Mouse (Mus musculus): ENCODE results near the gene Dmd. TPM values are rescaled to one million over a fixed set of nuclear protein-coding genes. Genes with fewer than 3 reads are reported as not detected.
A peak's percentile ranks its signal among the peaks of the same experiment; 100 is the strongest.

The Dmd gene
- polyA plus RNA-seq, 1 experiment from 2014 or later: 19.2 TPM

GRCm38 (mm10) chrX:85046631-85047030 lies 2098.0 kb downstream of the Dmd start:
- Histone ChIP-seq H3K4me3 (ENCODE audit: low read depth, low read length) (no peak overlapping the region), H3K9ac (ENCODE audit: low read length) (no peak overlapping the region), H3K27ac (replicated peaks; ENCODE audit: low read depth, low read length) (no peak overlapping the region), H3K4me2 (ENCODE audit: low read depth, severe bottlenecking) (no peak overlapping the region), H3K4me1 (ENCODE audit: control insufficient read depth, insufficient read depth, low read length) (no peaks in the 10 kb centered on the region), H3K27me3 (ENCODE audit: control insufficient read depth, insufficient read depth, low read length) (no peaks in the 10 kb centered on the region), H3K36me3 (ENCODE audit: control insufficient read depth, insufficient read depth, low read length) (no peaks in the 10 kb centered on the region), H3K9me3 (ENCODE audit: control insufficient read depth, low read length) (no peaks in the 10 kb centered on the region)
- WGBS: 87% methylated on average over 9 of the region's 9 CpGs
- ATAC-seq (ENCODE audit: insufficient number of reproducible peaks, low FRiP score, low TSS enrichment, low read depth): no peak
- DNase-seq (ENCODE audit: low spot score): no peak

GRCm38 (mm10) chrX:85048141-85049110 lies 2099.8 kb downstream of the Dmd start:
- 19% methylated on average over 42 of the region's 47 CpGs for WGBS
- H3K36me3 ChIP-seq (ENCODE audit: control insufficient read depth, insufficient read depth, low read length): no peaks in the 10 kb centered on the region
- peak; percentile 84 for ATAC-seq (ENCODE audit: insufficient number of reproducible peaks, low FRiP score, low TSS enrichment, low read depth)
- H3K4me3 ChIP-seq (ENCODE audit: low read depth, low read length): peak overlapping the region; percentile 50
- peak overlapping the region; percentile 57 for H3K4me2 ChIP-seq (ENCODE audit: low read depth, severe bottlenecking)
- no peak overlapping the region for H3K27ac ChIP-seq (replicated peaks; ENCODE audit: low read depth, low read length)
- H3K9ac ChIP-seq (ENCODE audit: low read length): peak overlapping the region; percentile 63
- peak; percentile 67 for DNase-seq (ENCODE audit: low spot score)
- no peaks in the 10 kb centered on the region for H3K27me3 ChIP-seq (ENCODE audit: control insufficient read depth, insufficient read depth, low read length)
- H3K9me3 ChIP-seq (ENCODE audit: control insufficient read depth, low read length): no peaks in the 10 kb centered on the region
- no peaks in the 10 kb centered on the region for H3K4me1 ChIP-seq (ENCODE audit: control insufficient read depth, insufficient read depth, low read length)

GRCm38 (mm10) chrX:85049593-85049992 lies 2100.9 kb downstream of the Dmd start:
- H3K4me2 ChIP-seq (ENCODE audit: low read depth, severe bottlenecking): no peak overlapping the region
- DNase-seq (ENCODE audit: low spot score) (no peak), ATAC-seq (ENCODE audit: insufficient number of reproducible peaks, low FRiP score, low TSS enrichment, low read depth) (no peak)
- H3K36me3 ChIP-seq (ENCODE audit: control insufficient read depth, insufficient read depth, low read length): no peaks in the 10 kb centered on the region
- WGBS: 60% methylated on average over 3 of the region's 3 CpGs
- no peaks in the 10 kb centered on the region for H3K9me3 ChIP-seq (ENCODE audit: control insufficient read depth, low read length)
- no peaks in the 10 kb centered on the region for H3K27me3 ChIP-seq (ENCODE audit: control insufficient read depth, insufficient read depth, low read length)
- H3K27ac ChIP-seq (replicated peaks; ENCODE audit: low read depth, low read length): no peak overlapping the region
- H3K4me3 ChIP-seq (ENCODE audit: low read depth, low read length): no peak overlapping the region
- no peaks in the 10 kb centered on the region for H3K4me1 ChIP-seq (ENCODE audit: control insufficient read depth, insufficient read depth, low read length)
- no peak overlapping the region for H3K9ac ChIP-seq (ENCODE audit: low read length)

- no peaks in the 10 kb centered on the region for H3K9me3 ChIP-seq (ENCODE audit: control insufficient read depth, low read length)
- 65% methylated on average over 4 of the region's 4 CpGs for WGBS
Observed at GRCm38 (mm10) chrX:85073602-85074001, 2124.9 kb downstream of the Dmd start.

DNA sequence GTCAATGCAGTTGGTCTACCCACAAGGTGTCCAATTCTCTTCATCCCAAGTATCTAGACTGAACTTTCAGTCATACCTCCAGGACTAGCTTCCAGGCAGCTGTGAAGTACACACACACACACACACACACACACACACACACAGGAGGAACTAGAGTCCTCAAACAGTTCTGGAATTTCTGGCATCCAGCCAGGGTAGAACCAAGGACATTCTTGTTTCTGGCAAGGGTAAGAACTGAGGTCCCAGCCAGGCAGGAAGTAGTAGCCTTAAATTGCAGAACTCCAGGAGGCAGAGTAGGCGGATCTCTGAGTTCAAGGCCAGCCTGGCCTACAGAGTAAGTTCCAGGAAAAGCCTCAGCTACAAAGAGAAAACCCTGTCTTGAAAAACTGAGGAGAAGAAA lies 2128.2 kb downstream of the Dmd start:
- no peaks in the 10 kb centered on the region for H3K36me3 ChIP-seq (ENCODE audit: control insufficient read depth, insufficient read depth, low read length)
- 67% methylated on average over 1 of the region's 1 CpGs for WGBS
- no peaks in the 10 kb centered on the region for H3K4me1 ChIP-seq (ENCODE audit: control insufficient read depth, insufficient read depth, low read length)
- no peak overlapping the region for H3K27ac ChIP-seq (replicated peaks; ENCODE audit: low read depth, low read length)
- no peak overlapping the region for H3K4me3 ChIP-seq (ENCODE audit: low read depth, low read length)
- DNase-seq (ENCODE audit: low spot score) (no peak), ATAC-seq (ENCODE audit: insufficient number of reproducible peaks, low FRiP score, low TSS enrichment, low read depth) (no peak)
- H3K9me3 ChIP-seq (ENCODE audit: control insufficient read depth, low read length): no peaks in the 10 kb centered on the region
- H3K27me3 ChIP-seq (ENCODE audit: control insufficient read depth, insufficient read depth, low read length): no peaks in the 10 kb centered on the region
- no peak overlapping the region for H3K4me2 ChIP-seq (ENCODE audit: low read depth, severe bottlenecking)
- H3K9ac ChIP-seq (ENCODE audit: low read length): no peak overlapping the region

More at GRCm38 (mm10) chrX:85073602-85074001, 2124.9 kb downstream of the Dmd start:
- Histone ChIP-seq H3K27me3 (ENCODE audit: control insufficient read depth, insufficient read depth, low read length) (no peaks in the 10 kb centered on the region), H3K9ac (ENCODE audit: low read length) (no peak overlapping the region), H3K36me3 (ENCODE audit: control insufficient read depth, insufficient read depth, low read length) (no peaks in the 10 kb centered on the region), H3K4me3 (ENCODE audit: low read depth, low read length) (no peak overlapping the region), H3K4me1 (ENCODE audit: control insufficient read depth, insufficient read depth, low read length) (no peaks in the 10 kb centered on the region), H3K4me2 (ENCODE audit: low read depth, severe bottlenecking) (no peak overlapping the region), H3K27ac (replicated peaks; ENCODE audit: low read depth, low read length) (no peak overlapping the region)
- DNase-seq (ENCODE audit: low spot score): no peak
- ATAC-seq (ENCODE audit: insufficient number of reproducible peaks, low FRiP score, low TSS enrichment, low read depth): no peak

GRCm38 (mm10) chrX:85077605-85078004 lies 2128.9 kb downstream of the Dmd start:
- no peaks in the 10 kb centered on the region for H3K4me1 ChIP-seq (ENCODE audit: control insufficient read depth, insufficient read depth, low read length)
- no peaks in the 10 kb centered on the region for H3K36me3 ChIP-seq (ENCODE audit: control insufficient read depth, insufficient read depth, low read length)
- no peaks in the 10 kb centered on the region for H3K9me3 ChIP-seq (ENCODE audit: control insufficient read depth, low read length)
- no peak overlapping the region for H3K27ac ChIP-seq (replicated peaks; ENCODE audit: low read depth, low read length)
- DNase-seq (ENCODE audit: low spot score) (no peak), ATAC-seq (ENCODE audit: insufficient number of reproducible peaks, low FRiP score, low TSS enrichment, low read depth) (no peak)
- 68% methylated on average over 1 of the region's 1 CpGs for WGBS
- no peaks in the 10 kb centered on the region for H3K27me3 ChIP-seq (ENCODE audit: control insufficient read depth, insufficient read depth, low read length)
- no peak overlapping the region for H3K4me2 ChIP-seq (ENCODE audit: low read depth, severe bottlenecking)
- H3K9ac ChIP-seq (ENCODE audit: low read length): no peak overlapping the region
- no peak overlapping the region for H3K4me3 ChIP-seq (ENCODE audit: low read depth, low read length)

- Histone ChIP-seq H3K9me3 (ENCODE audit: control insufficient read depth, low read length) (no peaks in the 10 kb centered on the region), H3K27ac (replicated peaks; ENCODE audit: low read depth, low read length) (no peak overlapping the region), H3K36me3 (ENCODE audit: control insufficient read depth, insufficient read depth, low read length) (no peaks in the 10 kb centered on the region), H3K4me1 (ENCODE audit: control insufficient read depth, insufficient read depth, low read length) (no peaks in the 10 kb centered on the region), H3K27me3 (ENCODE audit: control insufficient read depth, insufficient read depth, low read length) (no peaks in the 10 kb centered on the region), H3K4me3 (ENCODE audit: low read depth, low read length) (no peak overlapping the region), H3K4me2 (ENCODE audit: low read depth, severe bottlenecking) (no peak overlapping the region), H3K9ac (ENCODE audit: low read length) (no peak overlapping the region)
- 70% methylated on average over 2 of the region's 2 CpGs for WGBS
- no peak for ATAC-seq (ENCODE audit: insufficient number of reproducible peaks, low FRiP score, low TSS enrichment, low read depth)
- no peak for DNase-seq (ENCODE audit: low spot score)
Observed at GRCm38 (mm10) chrX:85079174-85079573, 2130.5 kb downstream of the Dmd start.

GRCm38 (mm10) chrX:85084237-85085153 lies 2135.8 kb downstream of the Dmd start:
- Histone ChIP-seq H3K27ac (replicated peaks; ENCODE audit: low read depth, low read length) (no peak overlapping the region), H3K9me3 (ENCODE audit: control insufficient read depth, low read length) (no peaks in the 10 kb centered on the region)
- ATAC-seq (ENCODE audit: insufficient number of reproducible peaks, low FRiP score, low TSS enrichment, low read depth): no peak

More at GRCm38 (mm10) chrX:85084237-85085153, 2135.8 kb downstream of the Dmd start:
- no peak overlapping the region for H3K9ac ChIP-seq (ENCODE audit: low read length)
- H3K4me3 ChIP-seq (ENCODE audit: low read depth, low read length): no peak overlapping the region
- 76% methylated on average over 8 of the region's 8 CpGs for WGBS
- no peak overlapping the region for H3K4me2 ChIP-seq (ENCODE audit: low read depth, severe bottlenecking)
- no peak for DNase-seq (ENCODE audit: low spot score)
- no peaks in the 10 kb centered on the region for H3K4me1 ChIP-seq (ENCODE audit: control insufficient read depth, insufficient read depth, low read length)
- no peaks in the 10 kb centered on the region for H3K27me3 ChIP-seq (ENCODE audit: control insufficient read depth, insufficient read depth, low read length)
- no peaks in the 10 kb centered on the region for H3K36me3 ChIP-seq (ENCODE audit: control insufficient read depth, insufficient read depth, low read length)

Measured in limb, embryonic 11.5 days (tissue).